Mouse (Mus musculus) layer of hippocampus, adult 18-20 months (tissue): ENCODE measurements around the gene Rgs11. TPM values are rescaled to one million over a fixed set of nuclear protein-coding genes. Genes with fewer than 3 reads are reported as not detected.
"Not testable (repeated sequence)": the region's sequence is repeated elsewhere in the genome, so short reads cannot be mapped to it uniquely, and the experiment has no call there.

ENCODE experiments used
- DNase-seq, 2 experiments: peaks; one replicate each; pipeline ENCODE4 v3.0.0; 2022; ENCODE audit warnings: low spot score in 2 of 2
- long read RNA-seq: library from polyadenylated mRNA; stranded (forward); transcript quantifications from one replicate; pipeline ENCODE4 v2.0.0, GENCODE M21; 2021
- total RNA-seq, 2 experiments: library from RNA; stranded (reverse); gene quantifications; 2 replicates each; pipeline ENCODE4 v1.2.3; 2021

Gene Rgs11
- total RNA-seq: 10 to 100 TPM; 32.4 to 41.9 TPM
- long read RNA-seq, partial matches to known transcripts: 7 of 60 reads
- long read RNA-seq, other reads (novel, unspliced or antisense): 51 of 60 reads

DNA sequence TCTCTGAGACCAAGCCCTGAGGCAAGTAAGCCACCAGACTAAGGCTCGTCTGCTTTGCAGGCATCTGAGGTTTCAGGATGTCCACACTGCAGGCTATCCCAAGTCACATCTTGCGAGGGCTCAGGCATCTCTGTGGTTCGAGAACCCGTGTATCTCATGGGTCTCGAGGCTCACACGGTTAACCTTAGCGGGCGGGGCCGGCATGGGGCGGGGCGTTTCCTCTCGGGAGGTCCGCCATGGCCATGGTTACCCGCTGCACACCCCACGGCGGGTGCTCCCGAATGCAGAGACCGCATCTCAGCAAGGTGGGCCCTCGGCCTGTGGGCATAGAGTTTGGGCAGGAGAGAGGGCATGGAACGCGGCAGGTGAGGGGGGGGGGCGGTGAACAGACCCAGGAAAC, at the start of gene Rgs11:
Gene Rgs11 (plus strand): TSS at position 215 of the 400 bp plus-strand sequence.
- DNase-seq: peak in 1 of 2 experiments; percentile 32

DNA sequence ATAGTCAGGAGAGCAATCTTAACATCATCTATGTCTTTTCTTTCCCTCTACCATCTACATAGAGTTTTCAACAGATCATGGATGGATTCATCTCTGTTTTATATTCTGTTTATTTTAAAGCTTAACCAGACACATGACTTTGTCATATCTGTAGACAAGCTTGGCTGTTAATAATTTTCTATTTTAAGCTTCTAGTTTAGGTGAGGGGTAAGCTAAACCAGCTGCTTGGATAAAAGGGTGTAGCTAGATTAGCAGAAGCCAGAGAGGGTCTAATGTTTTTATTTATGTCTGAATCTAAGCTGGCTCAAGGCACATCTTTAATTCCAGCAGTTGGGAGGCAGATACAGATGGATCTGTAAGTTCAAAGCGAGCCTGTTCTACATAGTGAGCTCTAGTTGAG, 40.0 kb upstream of the Rgs11 start:
- DNase-seq: no peak

DNA sequence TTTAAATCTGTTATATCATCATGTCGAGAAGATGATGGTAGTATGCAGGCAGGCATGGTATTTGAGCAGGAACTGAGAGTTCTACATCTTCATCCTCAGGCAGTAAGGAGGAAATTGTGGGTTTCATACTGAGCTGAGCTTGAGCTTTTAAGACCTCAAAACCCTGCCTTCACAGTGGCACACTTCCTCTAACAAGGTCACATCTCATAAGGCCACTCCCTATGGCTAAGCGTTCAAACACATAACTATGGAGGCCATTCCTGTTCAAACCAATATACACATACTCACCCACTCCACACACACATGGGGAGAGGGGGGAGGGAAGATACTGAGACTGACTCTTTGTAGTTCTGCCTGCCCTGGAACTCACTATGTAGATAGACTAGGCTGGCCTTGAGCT, 34.7 kb upstream of the Rgs11 start:
- no peak for DNase-seq

DNA sequence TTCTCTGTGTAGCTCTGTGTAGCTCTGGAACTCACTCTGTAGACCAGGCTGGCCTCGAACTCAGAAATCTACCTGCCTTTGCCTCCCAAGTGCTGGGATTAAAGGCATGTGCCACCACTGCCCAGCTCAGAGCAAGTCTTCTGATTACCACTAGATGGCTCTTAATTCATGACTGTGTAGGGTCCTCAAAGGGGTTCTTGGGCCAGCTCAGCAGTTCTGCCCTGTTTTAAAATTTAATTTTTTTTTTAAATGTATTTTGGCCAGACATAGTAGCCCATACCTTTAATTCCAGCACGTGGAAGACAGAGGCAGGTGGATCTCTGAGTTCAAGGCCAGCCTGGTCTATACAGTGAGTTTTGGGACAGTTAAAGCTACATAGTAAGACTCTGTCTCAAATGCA, 27.5 kb upstream of the Rgs11 start:
- not testable (repeated sequence) for DNase-seq

DNA sequence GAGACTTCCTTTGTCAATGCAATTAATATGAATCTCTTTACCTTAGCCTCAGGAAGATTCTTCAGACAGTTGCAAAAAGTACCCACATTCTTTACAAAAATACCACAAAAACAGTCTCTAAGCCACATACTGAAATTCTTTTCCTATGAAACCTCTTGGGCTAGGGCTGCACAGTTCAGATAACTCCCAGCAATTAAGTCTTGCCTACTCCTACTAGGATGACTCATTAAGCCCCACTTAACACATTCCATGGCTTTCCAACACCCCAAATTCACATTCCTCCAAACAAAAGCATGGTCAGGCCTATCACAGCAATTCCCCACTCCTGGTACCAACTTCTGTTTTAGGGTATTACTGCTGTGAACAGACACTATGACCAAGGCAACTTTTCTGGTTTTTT, 24.1 kb upstream of the Rgs11 start:
- DNase-seq: no peak

DNA sequence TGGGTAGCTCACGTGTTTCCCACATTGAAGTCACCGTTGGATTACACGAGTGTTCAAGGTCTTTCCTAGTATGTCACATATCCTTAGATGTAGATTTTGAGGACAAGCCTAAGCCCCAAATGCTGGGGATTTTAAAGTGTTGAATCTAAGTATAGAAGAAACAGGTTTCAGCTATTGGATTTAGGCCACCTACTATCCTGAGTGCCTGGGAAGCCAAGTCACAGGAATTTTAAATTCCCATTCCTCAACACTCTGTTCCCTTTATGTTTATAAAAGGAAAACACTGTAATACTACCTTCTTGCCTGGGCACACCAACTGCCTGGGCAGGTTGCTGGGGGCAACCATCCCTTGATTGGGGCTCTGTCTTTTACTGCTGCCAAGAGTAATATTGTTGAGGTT, 21.6 kb upstream of the Rgs11 start:
- DNase-seq: no peak

DNA sequence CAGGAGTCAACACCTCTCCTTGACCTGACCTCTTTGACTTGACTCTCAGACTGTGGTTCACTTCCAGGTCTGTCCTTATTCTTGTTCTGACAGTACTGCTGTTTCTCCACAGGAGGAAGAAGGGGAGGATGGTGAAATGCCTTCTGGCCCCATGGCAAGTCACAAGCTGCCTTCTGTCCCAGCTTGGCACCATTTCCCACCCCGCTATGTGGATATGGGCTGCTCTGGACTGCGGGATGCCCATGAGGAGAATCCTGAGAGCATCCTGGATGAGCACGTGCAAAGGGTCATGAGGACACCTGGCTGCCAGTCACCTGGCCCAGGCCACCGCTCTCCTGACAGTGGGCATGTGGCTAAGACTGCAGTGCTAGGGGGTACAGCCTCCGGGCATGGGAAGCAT, 15.2 kb upstream of the Rgs11 start:
- DNase-seq: no peak

DNA sequence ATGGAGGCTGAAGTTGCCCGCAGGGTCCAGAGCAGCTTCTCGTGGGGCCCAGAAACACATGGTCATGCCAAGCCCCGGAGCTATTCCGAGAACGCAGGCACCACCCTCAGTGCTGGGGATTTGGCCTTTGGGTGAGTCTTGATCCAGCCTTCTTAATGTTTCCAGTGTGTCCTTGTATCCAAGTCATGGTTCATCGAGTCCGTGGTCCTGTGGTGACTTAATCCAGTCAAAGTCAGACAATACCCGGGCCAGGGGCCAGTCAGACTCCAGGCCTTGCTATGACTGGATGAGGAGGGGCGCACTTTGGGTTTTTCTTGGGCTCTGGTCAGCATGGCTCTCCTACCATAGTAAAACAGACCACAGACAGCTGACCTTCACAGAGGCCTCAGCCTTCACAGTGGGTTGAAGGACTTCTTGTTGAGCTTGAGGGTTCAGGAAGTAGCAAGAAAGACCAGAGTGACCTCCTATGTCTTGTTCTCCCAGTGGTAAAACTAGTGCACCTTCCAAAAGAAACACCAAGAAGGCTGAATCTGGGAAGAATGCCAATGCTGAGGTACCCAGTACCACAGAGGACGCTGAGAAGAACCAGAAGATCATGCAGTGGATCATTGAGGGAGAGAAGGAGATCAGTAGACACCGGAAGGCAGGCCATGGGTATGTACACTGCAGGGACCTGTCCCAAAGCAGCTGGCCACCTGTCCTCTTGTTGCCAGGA, 14.5 kb upstream of the Rgs11 start:
- no peak for DNase-seq

DNA sequence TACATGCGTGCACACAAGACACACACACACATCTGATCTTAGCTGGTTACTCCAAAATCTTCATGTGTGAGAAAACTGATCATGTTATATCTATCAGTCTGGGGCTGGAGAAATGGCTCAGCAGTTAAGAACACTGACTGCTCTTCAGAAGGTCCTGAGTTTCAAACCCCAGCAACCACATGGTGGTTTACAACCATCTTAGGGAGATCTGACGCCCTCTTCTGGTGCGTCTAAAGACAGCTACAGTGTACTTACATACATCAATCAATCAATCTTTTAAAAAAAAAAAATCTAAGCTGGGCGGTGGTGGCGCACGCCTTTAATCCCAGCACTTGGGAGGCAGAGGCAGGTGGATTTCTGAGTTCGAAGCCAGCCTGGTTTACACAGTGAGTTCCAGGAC, 11.3 kb upstream of the Rgs11 start:
- not testable (repeated sequence) for DNase-seq

DNA sequence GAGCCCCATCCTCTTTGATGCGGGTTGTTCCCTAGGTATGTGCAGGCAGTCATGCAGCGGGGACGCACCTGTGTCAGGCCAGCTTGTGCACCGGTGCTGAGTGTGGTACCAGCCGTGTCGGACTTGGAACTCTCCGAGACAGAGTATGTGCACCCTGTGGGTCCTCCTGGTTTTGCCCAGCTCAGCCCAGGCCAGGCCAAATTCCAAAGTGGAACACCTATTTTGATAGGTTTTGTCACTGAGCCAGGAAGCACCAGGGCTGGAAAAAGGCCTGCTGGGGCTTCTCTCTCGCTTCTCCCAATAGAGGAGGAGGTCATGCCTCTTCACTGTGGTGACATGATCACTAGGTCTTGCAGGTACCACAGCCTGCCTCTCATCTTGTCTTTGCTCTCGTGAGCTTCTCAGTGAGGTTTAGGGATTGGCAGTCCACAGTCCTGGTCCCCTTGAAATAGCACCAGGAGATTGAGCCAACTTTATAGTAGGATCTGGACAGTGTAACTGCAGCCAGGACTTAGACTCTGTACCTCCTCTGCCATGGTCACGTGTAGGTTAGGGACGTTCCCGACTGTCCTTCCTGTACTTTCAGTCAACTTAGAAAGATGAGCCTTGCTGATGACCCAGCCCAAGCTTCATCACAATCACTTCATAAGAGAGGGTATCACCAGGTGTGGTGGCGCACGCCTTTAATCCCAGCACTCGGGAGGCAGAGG, 10.1 kb upstream of the Rgs11 start:
- DNase-seq: no peak

DNA sequence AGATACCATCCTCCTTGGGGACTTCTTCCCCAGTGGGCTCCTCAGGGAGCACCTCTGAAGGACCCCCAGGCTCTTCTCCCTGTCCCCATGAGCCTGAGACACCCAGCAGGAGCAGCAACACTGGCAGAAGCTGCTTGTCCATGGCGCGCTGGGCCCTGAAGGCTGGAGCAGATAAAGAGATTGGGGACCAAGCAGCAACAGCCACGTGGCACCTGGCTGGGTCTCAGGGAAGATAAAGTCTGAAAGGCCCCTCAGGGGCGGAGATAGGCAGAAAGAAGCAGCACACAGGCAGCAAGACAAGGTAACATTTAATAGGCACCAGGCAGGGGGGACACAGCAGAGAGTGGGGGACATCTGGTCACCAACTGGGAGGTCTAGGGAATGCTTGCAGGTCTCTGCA, 3.9 kb upstream of the Rgs11 start, which contains the start of gene Pdia2:
Gene Pdia2 (minus strand): TSS at position 196 of the 400 bp plus-strand sequence.
- DNase-seq: no peak

DNA sequence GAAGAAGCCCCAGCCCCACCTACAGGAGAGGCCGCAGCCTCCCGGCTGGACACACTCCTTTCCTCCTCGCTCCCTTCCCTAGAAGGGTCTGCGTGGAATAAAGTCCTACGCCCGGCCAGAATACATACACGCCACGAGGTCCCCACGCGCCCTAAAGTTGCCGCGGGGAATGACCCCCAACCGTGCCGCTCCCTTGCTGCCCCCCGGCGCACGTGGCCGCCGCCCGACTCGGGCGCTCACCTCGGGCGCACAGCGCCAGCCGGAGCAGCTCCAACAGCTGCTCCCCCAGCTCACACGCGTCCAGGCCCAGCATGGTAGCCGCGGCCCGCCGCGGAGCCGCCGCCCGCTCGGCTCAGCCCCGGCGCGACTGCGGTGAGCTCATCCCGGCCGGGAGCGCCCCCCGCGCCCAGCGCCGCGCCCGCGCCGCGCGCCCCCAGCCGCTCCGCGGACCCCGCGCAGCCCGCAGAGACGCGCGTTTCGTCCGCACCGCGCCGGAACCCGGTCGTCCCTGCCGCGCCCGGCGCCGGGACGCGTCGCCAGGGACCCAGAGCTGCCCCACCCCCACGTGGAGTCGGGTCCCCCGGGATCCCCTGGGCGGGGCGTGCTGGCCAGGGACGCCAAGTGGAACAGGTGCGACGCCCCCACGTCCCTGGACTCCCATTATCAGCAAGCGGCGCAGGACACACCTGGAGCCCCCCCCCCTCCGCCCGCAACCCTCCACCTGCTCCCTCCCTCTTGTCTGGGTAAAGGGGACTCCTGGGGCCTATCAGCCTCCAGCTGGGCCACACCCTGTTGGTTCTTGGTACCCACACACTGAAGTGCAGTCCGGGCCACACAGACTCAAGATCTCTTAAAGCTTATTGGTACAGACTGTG, 1.7 kb upstream of the Rgs11 start:
- DNase-seq: peak in 1 of 2 experiments; percentile 30

DNA sequence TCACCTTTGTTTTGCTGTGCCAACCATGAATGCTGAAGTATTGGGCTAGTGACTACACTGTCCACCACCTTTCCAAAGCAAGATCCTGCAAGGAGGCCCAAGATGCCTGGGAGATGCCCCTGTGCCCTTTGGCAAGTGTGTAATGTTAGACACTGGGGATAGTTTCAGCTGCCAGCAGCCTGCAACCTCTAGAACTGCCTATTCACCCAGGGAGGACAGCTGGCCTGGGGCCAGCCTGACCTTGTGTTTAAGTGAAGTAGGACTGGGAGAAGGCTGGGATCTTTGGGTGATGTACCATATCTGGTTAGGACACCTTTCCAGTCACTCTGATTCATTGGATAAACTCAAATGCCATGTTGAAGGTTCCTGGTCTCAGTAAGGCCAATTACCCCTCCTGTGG, 753 bp upstream of the Rgs11 start:
- no peak for DNase-seq

DNA sequence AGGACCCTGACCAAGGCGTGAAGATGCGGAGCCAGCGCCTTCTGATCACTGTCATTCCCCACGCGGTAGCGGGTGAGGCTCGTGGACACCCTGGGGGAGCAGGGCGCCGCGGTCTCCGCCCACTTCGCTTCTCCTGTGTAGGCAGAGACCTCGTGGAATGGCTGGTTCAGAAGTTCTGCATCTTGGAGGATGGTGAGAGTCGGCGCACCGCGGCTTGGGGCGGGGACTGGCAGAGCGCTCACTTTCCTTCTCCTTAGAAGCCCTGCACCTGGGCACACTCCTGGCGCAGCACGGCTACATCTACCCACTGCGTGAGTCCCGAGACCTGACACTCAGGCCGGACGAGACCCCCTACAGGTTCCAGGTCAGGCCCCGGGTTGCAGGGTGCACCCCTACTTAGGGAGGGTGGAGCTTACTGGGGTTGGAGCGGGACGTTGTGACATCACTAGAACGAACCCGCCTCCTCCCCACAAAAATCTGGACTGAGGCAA, 615 bp downstream of the Rgs11 start:
- DNase-seq: peak; percentile 44 to 70

DNA sequence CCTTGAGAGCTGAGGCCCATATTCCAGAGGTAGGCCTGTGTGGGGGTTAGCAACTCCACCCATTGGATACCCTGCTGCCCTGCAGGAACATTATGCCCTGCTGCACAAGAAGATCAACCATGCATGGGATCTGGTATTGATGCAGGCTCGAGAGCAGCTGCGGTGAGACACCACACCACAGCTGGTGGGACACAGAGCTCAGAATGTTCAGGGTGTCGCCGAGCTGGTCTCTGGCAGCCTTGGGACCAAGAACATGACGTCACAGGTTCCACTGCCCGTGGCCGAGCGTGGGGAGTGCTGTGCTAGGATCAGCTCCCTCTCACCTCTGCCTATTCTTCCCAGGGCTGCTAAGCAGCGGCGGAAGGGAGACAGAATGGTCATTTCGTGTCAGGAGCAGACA, 2.0 kb downstream of the Rgs11 start:
- no peak for DNase-seq

DNA sequence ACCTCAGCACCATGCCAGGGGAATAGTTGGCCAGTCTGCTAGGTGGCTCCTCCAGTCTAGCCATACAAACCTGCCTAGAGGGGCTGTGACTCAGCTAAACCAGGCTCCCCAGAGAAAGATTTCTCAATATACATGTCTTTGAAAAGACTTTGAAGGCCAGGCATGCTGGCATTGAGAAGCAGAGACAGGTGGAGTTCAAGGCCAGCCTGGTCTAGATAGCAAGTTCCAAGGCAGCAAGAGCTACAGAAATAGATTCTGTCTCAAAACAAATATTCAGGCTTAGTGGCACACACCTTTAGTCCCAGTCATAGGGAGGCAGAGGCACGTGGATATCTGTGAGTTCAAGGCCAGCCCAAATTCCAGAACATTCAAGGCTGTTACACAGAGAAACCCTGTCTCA, 3.6 kb downstream of the Rgs11 start:
- no peak for DNase-seq

DNA sequence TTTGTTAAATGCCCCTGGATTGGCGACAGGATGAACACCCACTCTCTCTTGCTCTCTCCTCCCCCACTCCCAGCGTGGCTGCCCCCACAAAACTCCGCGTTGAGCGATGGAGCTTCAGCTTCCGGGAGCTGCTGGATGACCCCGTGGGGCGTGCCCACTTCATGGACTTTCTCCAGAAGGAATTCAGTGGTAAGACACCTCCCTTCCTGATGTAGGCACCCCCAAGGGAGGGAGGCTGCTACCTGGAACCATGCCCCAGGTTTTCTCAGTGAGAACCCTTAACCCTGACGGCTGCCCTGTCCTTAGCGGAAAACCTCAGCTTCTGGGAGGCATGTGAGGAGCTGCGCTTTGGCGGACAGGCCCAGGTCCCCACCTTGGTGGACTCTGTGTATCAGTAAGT, 4.9 kb downstream of the Rgs11 start, which contains the start of gene Arhgdig:
Gene Arhgdig (minus strand): TSS at position 101 of the 400 bp plus-strand sequence.
- no peak for DNase-seq

DNA sequence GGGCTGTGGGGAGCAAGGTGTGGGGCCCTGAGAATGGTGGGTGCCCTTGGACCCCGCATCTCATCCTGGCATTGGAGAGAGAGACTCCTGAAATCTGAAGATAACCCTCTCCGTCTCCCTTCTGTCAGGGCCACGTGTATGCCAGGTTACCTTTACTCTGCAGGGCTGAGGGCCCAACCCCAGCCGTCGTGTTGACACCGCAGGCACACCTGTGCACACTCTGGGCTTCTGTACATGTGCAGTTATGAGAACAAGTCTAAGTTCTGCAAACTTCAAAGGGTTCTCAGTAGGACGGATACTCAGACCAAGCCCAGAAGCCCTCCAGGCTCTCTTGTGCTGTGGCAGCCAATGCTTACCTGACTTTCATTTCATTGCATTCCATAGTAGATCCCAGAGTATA, 9.5 kb downstream of the Rgs11 start:
- DNase-seq: no peak

DNA sequence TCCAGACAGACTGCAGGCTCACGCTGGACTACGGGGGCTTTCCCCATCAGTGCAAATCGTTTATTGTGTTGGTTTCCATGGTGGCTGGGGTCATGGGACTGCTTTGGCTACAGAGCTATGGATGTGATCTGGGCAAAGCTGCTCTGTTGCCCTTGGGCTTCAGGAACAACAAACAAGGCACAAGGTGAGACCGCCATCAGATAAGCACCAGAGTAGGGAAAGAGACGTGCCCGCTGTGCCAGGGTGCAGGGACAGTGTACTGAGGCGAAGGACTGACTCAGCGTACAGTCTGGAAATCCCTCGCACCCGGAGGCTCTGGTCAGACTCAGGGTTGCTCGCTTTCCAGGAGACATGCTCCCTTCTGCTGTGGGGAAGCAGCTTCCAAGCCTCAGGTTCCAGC, 9.9 kb downstream of the Rgs11 start:
- DNase-seq: no peak

DNA sequence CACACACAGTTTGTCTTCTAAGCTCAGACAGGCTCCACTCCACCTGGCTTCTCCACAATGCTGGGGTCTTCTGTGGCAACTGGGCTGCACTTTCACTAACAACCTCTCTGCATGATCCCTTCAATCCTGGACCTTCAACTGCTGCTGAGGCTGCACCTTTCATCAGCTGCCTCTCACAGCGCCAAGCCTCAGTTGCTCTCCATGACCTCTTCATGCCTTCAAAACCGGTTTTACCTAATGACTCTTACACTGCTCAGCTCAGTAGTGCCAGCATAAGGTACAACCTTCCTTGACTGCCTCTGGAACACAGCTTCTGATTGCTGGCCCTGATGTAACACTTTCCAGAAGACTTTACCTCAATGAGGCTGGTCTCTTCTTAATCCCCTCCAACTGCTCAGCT, 18.8 kb downstream of the Rgs11 start:
- DNase-seq: no peak

DNA sequence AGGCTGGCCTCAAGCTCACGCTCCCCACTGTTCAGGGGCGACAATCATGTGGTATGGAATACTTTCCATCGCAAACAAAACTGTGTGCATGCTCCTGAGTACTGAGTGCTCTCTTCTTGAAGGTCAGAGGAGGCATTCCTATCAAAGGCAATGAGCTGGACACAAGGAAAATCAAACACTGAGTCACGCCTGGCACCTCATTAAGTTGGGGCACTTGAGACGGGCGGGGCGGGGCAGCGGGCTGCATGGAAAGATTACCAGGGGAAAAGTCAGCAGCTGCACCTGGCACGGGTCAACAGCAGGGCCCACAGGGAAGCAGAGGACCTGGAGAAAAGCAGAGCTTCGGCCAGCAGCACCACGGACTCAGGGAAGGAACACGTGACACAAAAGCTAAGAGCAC, 22.4 kb downstream of the Rgs11 start:
- no peak for DNase-seq
